Mouse (Mus musculus): Measurements from ENCODE around the gene Rai14. TPM values are rescaled to one million over a fixed set of nuclear protein-coding genes. Genes with fewer than 3 reads are reported as not detected.

Gene Rai14
- polyA plus RNA-seq, 1 experiment from 2014 or later: 59.8 TPM

DNA sequence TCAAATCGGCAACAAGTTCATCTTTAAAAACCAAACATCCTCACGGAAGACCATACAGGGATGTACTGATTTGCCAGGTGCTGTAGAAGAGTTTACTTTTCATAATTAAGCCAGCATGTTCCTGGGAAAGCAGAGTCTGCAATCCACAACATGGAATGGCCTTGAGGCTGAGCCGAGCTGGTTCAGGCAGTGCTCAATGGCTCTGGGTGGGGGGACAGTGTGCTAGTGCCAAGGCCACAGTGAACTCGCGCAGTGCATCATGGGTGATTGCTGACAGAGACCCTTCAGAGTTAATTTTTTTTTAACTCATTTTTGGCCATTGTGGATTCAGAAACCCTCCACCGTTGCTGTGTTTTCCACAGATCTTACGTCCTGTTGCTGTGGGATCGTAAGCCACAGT, 10.1 kb downstream of the Rai14 start:
- no peak for ATAC-seq (ENCODE audit: low FRiP score)
- no peaks in the 10 kb centered on the region for H3K27me3 ChIP-seq
- H3K27ac ChIP-seq: no peak overlapping the region
- no peaks in the 10 kb centered on the region; the same call in 1 of the 2 replicates for H3K4me1 ChIP-seq
- peaks cover 14% of the 10 kb centered on the region for H3K36me3 ChIP-seq (replicated peaks)
- no peak overlapping the region for H3K4me3 ChIP-seq (replicated peaks)
- H3K4me2 ChIP-seq: no peak overlapping the region
- 93% methylated on average over 8 of the region's 8 CpGs for WGBS
- H3K9ac ChIP-seq: no peak overlapping the region
- H3K9me3 ChIP-seq: no peaks in the 10 kb centered on the region

DNA sequence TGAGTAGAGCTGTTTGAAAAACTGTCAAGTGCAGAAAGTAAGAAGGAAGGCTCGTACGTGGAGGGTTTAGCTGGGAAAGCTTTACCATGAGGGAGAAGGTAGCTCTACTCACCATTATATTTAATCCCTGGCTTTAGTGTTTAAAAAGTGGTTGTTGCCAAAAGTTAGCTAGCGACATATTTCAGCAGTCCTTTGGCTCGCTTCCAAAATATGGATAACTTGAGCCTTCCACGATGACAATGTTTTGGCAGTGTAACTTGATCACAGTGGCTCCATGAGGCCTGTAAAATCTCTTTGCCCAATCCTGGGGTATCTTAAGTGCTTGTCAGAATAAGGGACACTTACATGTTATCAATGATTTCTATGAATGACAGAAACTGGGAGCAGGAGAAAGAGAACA, 12.9 kb downstream of the Rai14 start:
- H3K4me2 ChIP-seq: no peak overlapping the region
- no peaks in the 10 kb centered on the region for H3K27me3 ChIP-seq
- H3K4me3 ChIP-seq (replicated peaks): no peak overlapping the region
- H3K4me1 ChIP-seq: peaks cover 8% of the 10 kb centered on the region
- no peak overlapping the region for H3K9ac ChIP-seq
- H3K27ac ChIP-seq: no peak overlapping the region
- peaks cover 7% of the 10 kb centered on the region for H3K36me3 ChIP-seq (replicated peaks)
- no peaks in the 10 kb centered on the region for H3K9me3 ChIP-seq
- ATAC-seq (ENCODE audit: low FRiP score): no peak
- 83% methylated on average over 5 of the region's 5 CpGs for WGBS

- no peak for ATAC-seq (ENCODE audit: low FRiP score)
- Histone ChIP-seq H3K4me1 (peaks cover 10% of the 10 kb centered on the region), H3K9ac (no peak overlapping the region), H3K9me3 (no peaks in the 10 kb centered on the region), H3K36me3 (replicated peaks) (peaks cover 7% of the 10 kb centered on the region), H3K4me3 (replicated peaks) (no peak overlapping the region), H3K27ac (no peak overlapping the region), H3K27me3 (no peaks in the 10 kb centered on the region), H3K4me2 (no peak overlapping the region)
- 94% methylated on average over 9 of the region's 9 CpGs for WGBS
Measured at GRCm38 (mm10) chr15:10700891-10701466, 13.4 kb downstream of the Rai14 start.

GRCm38 (mm10) chr15:10696478-10697234, 17.8 kb downstream of the Rai14 start:
- Histone ChIP-seq H3K4me2 (no peak overlapping the region), H3K4me1 (peaks cover 32% of the 10 kb centered on the region), H3K27me3 (no peaks in the 10 kb centered on the region), H3K4me3 (replicated peaks) (no peak overlapping the region), H3K9me3 (no peaks in the 10 kb centered on the region), H3K9ac (no peak overlapping the region), H3K36me3 (replicated peaks) (peaks cover 7% of the 10 kb centered on the region), H3K27ac (no peak overlapping the region)
- no peak for ATAC-seq (ENCODE audit: low FRiP score)
- WGBS: 74% methylated on average over 8 of the region's 8 CpGs

DNA sequence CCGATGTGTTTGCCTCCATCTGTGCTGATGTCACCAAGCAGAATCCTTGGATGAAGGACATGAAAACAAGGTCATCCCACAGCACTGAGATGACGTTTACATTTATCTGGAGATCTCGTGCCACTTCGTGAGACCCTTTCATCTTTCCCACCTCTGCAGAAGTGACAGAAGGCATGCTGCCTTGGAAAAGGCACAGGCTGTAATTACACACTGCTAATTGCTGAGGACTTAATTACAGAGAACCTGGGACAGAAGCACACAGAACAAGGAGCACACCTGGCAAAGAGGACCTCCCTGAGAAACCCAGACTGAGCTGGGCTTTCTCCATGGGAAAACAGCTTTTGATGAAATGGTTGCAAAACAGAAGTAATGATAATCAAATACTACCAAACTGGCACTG, 21.8 kb downstream of the Rai14 start:
- H3K4me2 ChIP-seq: no peak overlapping the region
- peaks cover 34% of the 10 kb centered on the region for H3K4me1 ChIP-seq
- 62% methylated on average over 4 of the region's 4 CpGs for WGBS
- no peaks in the 10 kb centered on the region for H3K9me3 ChIP-seq
- H3K27me3 ChIP-seq: no peaks in the 10 kb centered on the region
- peaks cover 14% of the 10 kb centered on the region; the same call in 1 of the 2 replicates for H3K36me3 ChIP-seq (replicated peaks)
- peak; percentile 36; the same call in 1 of the 2 replicates for ATAC-seq (ENCODE audit: low FRiP score)
- H3K4me3 ChIP-seq (replicated peaks): no peak overlapping the region
- H3K27ac ChIP-seq: no peak overlapping the region
- H3K9ac ChIP-seq: no peak overlapping the region

GRCm38 (mm10) chr15:10691481-10691880, 22.9 kb downstream of the Rai14 start:
- H3K4me3 ChIP-seq (replicated peaks): no peak overlapping the region
- peaks cover 23% of the 10 kb centered on the region for H3K36me3 ChIP-seq (replicated peaks)
- 58% methylated on average over 6 of the region's 6 CpGs for WGBS
- H3K9ac ChIP-seq: no peak overlapping the region
- no peak for ATAC-seq (ENCODE audit: low FRiP score)
- H3K4me1 ChIP-seq: peaks cover 26% of the 10 kb centered on the region
- no peak overlapping the region for H3K4me2 ChIP-seq
- no peaks in the 10 kb centered on the region for H3K9me3 ChIP-seq
- H3K27ac ChIP-seq: no peak overlapping the region
- no peaks in the 10 kb centered on the region for H3K27me3 ChIP-seq

DNA sequence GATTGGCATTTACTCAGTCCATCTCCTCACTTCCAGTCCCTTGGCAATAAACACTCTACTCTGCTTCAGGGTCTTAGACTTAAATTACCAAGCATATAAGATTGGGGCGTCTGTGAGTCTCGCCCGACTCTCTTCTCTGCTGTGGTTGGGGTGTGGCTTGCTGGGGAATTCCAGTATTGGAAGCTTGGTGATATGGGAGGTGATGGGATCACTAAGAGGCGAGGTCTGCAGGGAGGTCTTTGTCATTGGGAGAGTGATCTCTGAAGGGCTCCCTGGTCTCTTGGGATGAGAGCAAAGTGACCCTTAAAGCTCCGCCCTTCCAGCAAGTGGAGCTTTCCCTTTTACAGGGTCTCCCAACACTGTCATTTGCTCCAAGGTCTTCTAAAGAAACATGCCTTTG, 23.5 kb downstream of the Rai14 start:
- no peak for ATAC-seq (ENCODE audit: low FRiP score)
- H3K9me3 ChIP-seq: no peaks in the 10 kb centered on the region
- no peak overlapping the region for H3K4me2 ChIP-seq
- WGBS: 92% methylated on average over 5 of the region's 5 CpGs
- no peaks in the 10 kb centered on the region for H3K27me3 ChIP-seq
- H3K4me3 ChIP-seq (replicated peaks): no peak overlapping the region
- H3K36me3 ChIP-seq (replicated peaks): peaks cover 26% of the 10 kb centered on the region
- H3K9ac ChIP-seq: no peak overlapping the region
- no peak overlapping the region for H3K27ac ChIP-seq
- H3K4me1 ChIP-seq: peaks cover 25% of the 10 kb centered on the region

DNA sequence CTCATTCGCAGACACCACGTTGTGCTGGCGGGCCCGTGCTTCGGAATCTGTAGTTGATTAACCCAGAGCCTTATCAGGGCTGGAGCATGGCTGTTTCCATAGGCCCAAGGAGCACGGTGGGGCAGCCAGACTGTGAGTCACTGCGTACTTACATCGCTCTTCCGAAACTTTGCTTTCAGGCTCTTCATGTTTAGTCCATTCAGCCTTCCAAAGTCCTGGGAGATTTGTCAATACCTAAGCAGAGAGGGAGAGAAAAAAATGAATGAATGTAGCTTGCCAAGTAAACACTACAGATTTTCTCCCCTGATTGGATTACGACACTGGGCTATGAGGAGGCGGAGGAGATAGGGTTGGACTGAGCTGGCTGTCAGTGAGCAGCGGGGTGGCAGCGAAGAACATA, 24.2 kb downstream of the Rai14 start:
- WGBS: 82% methylated on average over 13 of the region's 13 CpGs
- peaks cover 26% of the 10 kb centered on the region for H3K36me3 ChIP-seq (replicated peaks)

GRCm38 (mm10) chr15:10689304-10689703, 25.1 kb downstream of the Rai14 start:
- H3K4me3 ChIP-seq (replicated peaks): no peak overlapping the region
- H3K9ac ChIP-seq: no peak overlapping the region
- no peak for ATAC-seq (ENCODE audit: low FRiP score)
- H3K4me1 ChIP-seq: peaks cover 17% of the 10 kb centered on the region
- no peak overlapping the region for H3K4me2 ChIP-seq
- H3K27me3 ChIP-seq: no peaks in the 10 kb centered on the region
- WGBS: 95% methylated on average over 11 of the region's 11 CpGs
- H3K36me3 ChIP-seq (replicated peaks): peaks cover 26% of the 10 kb centered on the region
- H3K27ac ChIP-seq: no peak overlapping the region
- H3K9me3 ChIP-seq: no peaks in the 10 kb centered on the region

More for the DNA sequence above, 24.2 kb downstream of the Rai14 start:
- Histone ChIP-seq H3K4me2 (no peak overlapping the region), H3K4me3 (replicated peaks) (no peak overlapping the region), H3K9me3 (no peaks in the 10 kb centered on the region), H3K27ac (no peak overlapping the region), H3K27me3 (no peaks in the 10 kb centered on the region), H3K9ac (no peak overlapping the region), H3K4me1 (peaks cover 18% of the 10 kb centered on the region)
- no peak for ATAC-seq (ENCODE audit: low FRiP score)

GRCm38 (mm10) chr15:10688686-10689085, 25.7 kb downstream of the Rai14 start:
- 77% methylated on average over 5 of the region's 5 CpGs for WGBS
- Histone ChIP-seq H3K36me3 (replicated peaks) (peaks cover 26% of the 10 kb centered on the region), H3K9me3 (no peaks in the 10 kb centered on the region), H3K4me1 (peaks cover 17% of the 10 kb centered on the region), H3K27me3 (no peaks in the 10 kb centered on the region), H3K9ac (no peak overlapping the region), H3K4me3 (replicated peaks) (no peak overlapping the region), H3K27ac (no peak overlapping the region), H3K4me2 (no peak overlapping the region)
- no peak for ATAC-seq (ENCODE audit: low FRiP score)

DNA sequence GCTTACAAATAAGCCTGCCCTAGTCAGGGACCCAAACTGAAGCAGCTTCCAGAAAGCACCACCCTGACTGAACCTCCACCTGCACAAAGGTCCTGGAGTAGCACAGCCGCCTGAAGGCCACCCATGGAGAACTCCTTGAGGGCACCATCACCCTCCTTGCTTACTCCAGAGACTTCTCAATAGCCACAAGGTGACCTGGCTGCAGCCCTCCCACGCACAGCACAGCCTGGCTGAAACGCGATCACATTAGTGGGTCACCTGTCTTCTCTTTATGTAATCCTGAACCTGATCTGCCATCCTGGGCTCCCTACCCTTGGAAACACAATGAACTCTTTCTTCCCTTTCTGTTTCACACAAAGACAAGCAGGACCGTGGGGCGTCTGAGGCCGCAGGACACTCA, 27.1 kb downstream of the Rai14 start:
- no peak overlapping the region for H3K4me3 ChIP-seq (replicated peaks)
- no peak overlapping the region for H3K4me2 ChIP-seq
- H3K9me3 ChIP-seq: no peaks in the 10 kb centered on the region
- WGBS: 45% methylated on average over 7 of the region's 7 CpGs
- H3K9ac ChIP-seq: no peak overlapping the region
- H3K36me3 ChIP-seq (replicated peaks): peaks cover 26% of the 10 kb centered on the region
- no peak for ATAC-seq (ENCODE audit: low FRiP score)
- no peak overlapping the region for H3K27ac ChIP-seq
- no peaks in the 10 kb centered on the region for H3K27me3 ChIP-seq
- 0 out of 2 replicates have a peak, but pooled peaks cover 8% of the 10 kb centered on the region for H3K4me1 ChIP-seq

DNA sequence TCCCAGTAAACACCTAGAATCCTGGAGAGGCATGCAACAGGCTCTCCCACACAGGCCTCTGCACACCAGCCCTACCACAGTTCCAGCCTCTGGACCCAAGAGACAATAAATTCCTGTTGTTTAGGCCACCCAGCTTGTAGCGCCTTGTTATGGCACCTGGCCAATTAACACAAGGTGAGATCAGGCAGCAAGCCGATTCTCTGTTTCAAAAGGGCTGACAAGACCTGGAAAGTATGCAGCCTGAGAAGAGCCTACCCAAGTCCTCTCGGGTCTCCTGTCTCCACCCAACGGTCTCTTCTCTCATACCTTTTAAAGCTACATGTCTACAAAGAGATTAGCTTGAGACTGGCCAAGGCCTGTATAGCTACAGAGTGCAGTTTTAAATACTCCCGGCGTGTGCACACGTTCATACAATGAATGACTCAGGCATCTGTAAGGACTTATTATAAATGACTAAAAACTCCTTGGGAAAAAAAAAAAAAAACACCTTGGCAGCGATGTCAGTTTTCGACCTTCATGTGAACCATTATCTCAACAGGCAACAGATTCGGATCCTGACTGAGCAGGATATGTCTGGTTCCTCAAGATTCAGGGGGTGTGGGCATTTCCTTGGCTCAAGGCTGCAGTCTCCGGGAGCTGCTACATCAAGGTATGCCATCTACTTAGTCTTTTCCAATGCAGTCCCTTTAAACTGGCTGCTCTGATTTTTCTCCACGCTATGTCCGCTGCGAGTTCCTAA, 28.6 kb downstream of the Rai14 start:
- no peak overlapping the region for H3K27ac ChIP-seq
- 0 out of 2 replicates have a peak, but pooled peaks cover 3% of the 10 kb centered on the region for H3K4me1 ChIP-seq
- H3K9me3 ChIP-seq: no peaks in the 10 kb centered on the region
- H3K36me3 ChIP-seq (replicated peaks): peaks cover 26% of the 10 kb centered on the region
- WGBS: 93% methylated on average over 14 of the region's 14 CpGs
- no peak overlapping the region for H3K9ac ChIP-seq
- H3K4me3 ChIP-seq (replicated peaks): no peak overlapping the region
- H3K27me3 ChIP-seq: no peaks in the 10 kb centered on the region
- no peak for ATAC-seq (ENCODE audit: low FRiP score)
- no peak overlapping the region for H3K4me2 ChIP-seq
